Mouse (Mus musculus) stomach, postnatal 0 days (tissue): Measurements from ENCODE around the gene Tmem19. TPM values are rescaled to one million over a fixed set of nuclear protein-coding genes. Genes with fewer than 3 reads are reported as not detected.

Source experiments
- ATAC-seq: fragments of 200-750 bp; cut with Nextera tagmentation; 2 replicates; pipeline ENCODE4 v1.8.0; 2017; ENCODE audit not compliant: low FRiP score, low TSS enrichment
- DNase-seq: peaks from one replicate; pipeline ENCODE4 v3.0.0-alpha.2; 2016; ENCODE audit warnings: low spot score
- H3K27ac ChIP-seq: fragments of 300-500 bp; sonication (generic); replicated peaks from 2 replicates; pipeline ENCODE4 v1.5.1; 2014; ENCODE audit warnings: mild to moderate bottlenecking, control low read depth
- H3K27me3 ChIP-seq: fragments of 300-500 bp; sonication (generic); 2 replicates; pipeline ENCODE4 v1.6.1; 2014; ENCODE audit warnings: low read length; ENCODE audit not compliant: control insufficient read depth, insufficient read depth
- H3K36me3 ChIP-seq: fragments of 300-500 bp; sonication (generic); 2 replicates; pipeline ENCODE4 v1.6.1; 2014; ENCODE audit warnings: low read length, mixed read lengths; ENCODE audit not compliant: control insufficient read depth, insufficient read depth
- H3K4me1 ChIP-seq: fragments of 300-500 bp; sonication (generic); replicated peaks from 2 replicates; pipeline ENCODE4 v1.6.1; 2014; ENCODE audit warnings: antibody characterized with exemption; ENCODE audit not compliant: control insufficient read depth, insufficient read depth
- H3K4me2 ChIP-seq: fragments of 300-500 bp; sonication (generic); replicated peaks from 2 replicates; pipeline ENCODE4 v1.6.1; 2014; ENCODE audit warnings: low read depth, mild to moderate bottlenecking, control low read depth, moderate library complexity
- H3K4me3 ChIP-seq: fragments of 300-500 bp; sonication (generic); 2 replicates; pipeline ENCODE4 v1.5.1; 2014; ENCODE audit warnings: low read depth, low read length, control low read depth
- H3K9ac ChIP-seq: fragments of 300-500 bp; sonication (generic); 2 replicates; pipeline ENCODE4 v1.6.1; 2014; ENCODE audit warnings: mild to moderate bottlenecking, low read length, control low read depth, mixed read lengths
- H3K9me3 ChIP-seq: fragments of 300-500 bp; sonication (generic); 2 replicates; pipeline ENCODE4 v1.6.1; 2016; ENCODE audit warnings: low read length; ENCODE audit not compliant: control insufficient read depth
- CTCF ChIP-seq: IDR thresholded peaks from 2 replicates; pipeline ENCODE4 v1.5.1; 2016; ENCODE audit warnings: antibody characterized with exemption, low read depth, mild to moderate bottlenecking, moderate library complexity
- EP300 ChIP-seq: optimal IDR thresholded peaks from 2 replicates; pipeline ENCODE3; 2016; ENCODE audit warnings: antibody characterized with exemption
- WGBS: fragments of 180-500 bp; shearing (Covaris S2); extraction: QIAGEN DNeasy Blood & Tissue Kit; methylation state at CpG from one replicate; pipeline ENCODE4 v1.1.7; 2014; 5-methylcytosine and 5-hydroxymethylcytosine counted together
- polyA plus RNA-seq: library from polyadenylated mRNA; unstranded; fragments of >200 nt; fragmentation: Nextera tagmentation; extraction: Ambion mirVana; gene quantifications from 2 replicates; pipeline ENCODE4 v1.2.1, GENCODE M21; 2015

Tmem19 gene
- polyA plus RNA-seq, 1 experiment from 2014 or later, result 29.5 TPM

DNA sequence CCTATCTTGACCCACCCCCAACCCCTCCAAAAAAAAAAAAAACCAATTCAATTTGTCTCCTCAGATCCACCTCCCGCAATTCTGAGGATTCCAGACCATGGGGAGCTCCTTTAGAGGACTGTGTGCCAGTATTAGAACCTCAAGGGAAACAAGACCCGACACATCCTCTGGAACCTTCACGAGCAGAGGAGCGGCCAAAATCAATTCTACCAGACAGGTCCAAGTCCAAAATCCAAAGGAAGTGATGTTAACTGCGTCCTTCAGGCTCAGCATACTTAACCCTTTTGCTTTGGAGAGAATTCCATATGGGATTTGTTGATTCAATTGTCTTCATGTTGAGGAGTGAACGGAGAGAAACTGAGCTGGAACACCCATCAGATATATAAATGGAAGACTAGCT, 7.3 kb downstream of the Tmem19 start:
- no peak overlapping the region for H3K27ac ChIP-seq
- no peak overlapping the region for H3K9ac ChIP-seq
- no peaks in the 10 kb centered on the region for H3K4me1 ChIP-seq
- no peak for TF ChIP-seq EP300
- TF ChIP-seq CTCF, result no peak
- no peaks in the 10 kb centered on the region for H3K36me3 ChIP-seq
- no peak for DNase-seq
- no peak overlapping the region for H3K4me2 ChIP-seq
- H3K27me3 ChIP-seq, result no peaks in the 10 kb centered on the region
- 77% methylated on average over 6 of the region's 6 CpGs for WGBS
- no peak for ATAC-seq
- H3K9me3 ChIP-seq, result no peaks in the 10 kb centered on the region
- no peak overlapping the region for H3K4me3 ChIP-seq

DNA sequence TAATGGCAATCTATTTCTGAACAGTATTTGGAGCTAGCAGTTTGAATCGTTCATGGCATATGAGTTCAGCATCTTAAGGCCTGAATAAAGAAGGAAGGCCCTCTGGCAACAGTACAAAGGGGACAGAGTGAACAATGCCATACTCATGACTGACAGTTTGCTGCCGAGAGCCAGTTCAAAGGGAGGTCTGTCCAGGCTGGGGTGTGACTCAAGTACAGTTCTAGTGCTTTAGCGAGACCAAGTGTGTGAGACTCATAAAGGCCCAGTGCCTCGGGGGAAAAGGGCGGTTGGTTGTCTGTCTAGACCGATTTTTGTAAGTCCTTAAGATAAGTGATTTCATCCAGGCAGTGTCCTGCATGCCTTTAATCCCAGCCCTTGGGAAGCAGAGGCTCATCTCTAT, 7.7 kb downstream of the Tmem19 start:
- WGBS, result 67% methylated on average over 6 of the region's 6 CpGs
- H3K4me1 ChIP-seq, result no peaks in the 10 kb centered on the region
- H3K9ac ChIP-seq, result no peak overlapping the region
- H3K4me2 ChIP-seq, result no peak overlapping the region
- H3K4me3 ChIP-seq, result no peak overlapping the region
- no peak for TF ChIP-seq CTCF
- TF ChIP-seq EP300, result no peak
- ATAC-seq (no peak), DNase-seq (no peak)
- no peaks in the 10 kb centered on the region for H3K27me3 ChIP-seq
- H3K36me3 ChIP-seq, result no peaks in the 10 kb centered on the region
- H3K9me3 ChIP-seq, result no peaks in the 10 kb centered on the region
- H3K27ac ChIP-seq, result no peak overlapping the region

DNA sequence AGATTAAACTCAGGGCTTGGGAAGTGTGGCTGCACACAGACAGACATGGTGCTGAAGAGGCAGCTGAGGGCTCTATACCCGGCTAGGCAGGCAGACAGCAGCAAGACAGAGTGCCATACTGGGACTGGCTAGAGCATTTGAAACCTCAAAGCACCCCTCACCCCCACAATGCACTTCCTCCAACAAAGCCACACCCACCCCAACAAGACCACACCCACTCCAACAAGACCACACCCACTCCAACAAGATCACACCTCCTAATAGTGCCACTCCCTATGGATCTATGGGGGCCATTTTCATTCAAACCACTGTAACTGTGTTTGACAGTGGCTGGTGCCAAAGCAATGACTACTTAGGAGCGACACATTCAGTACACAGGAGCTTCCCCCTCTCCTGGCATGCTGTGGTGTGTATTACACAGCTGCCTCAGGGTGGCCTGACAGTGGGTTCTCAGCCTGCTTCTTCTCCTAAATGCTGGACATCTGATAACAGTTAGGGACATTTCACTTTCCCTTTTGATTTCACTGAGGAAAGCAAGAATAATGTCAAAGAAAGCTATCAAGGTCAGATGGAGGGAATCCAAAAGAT, 11.4 kb downstream of the Tmem19 start:
- 76% methylated on average over 2 of the region's 2 CpGs for WGBS
- no peak for DNase-seq
- H3K4me1 ChIP-seq, result no peaks in the 10 kb centered on the region
- no peaks in the 10 kb centered on the region for H3K9me3 ChIP-seq
- no peaks in the 10 kb centered on the region for H3K27me3 ChIP-seq
- H3K4me3 ChIP-seq, result no peak overlapping the region
- peak; percentile 32; the same call in 1 of the 2 replicates for ATAC-seq
- H3K36me3 ChIP-seq, result no peaks in the 10 kb centered on the region
- TF ChIP-seq EP300 (no peak), CTCF (no peak)
- H3K4me2 ChIP-seq, result no peak overlapping the region
- H3K9ac ChIP-seq, result no peak overlapping the region
- H3K27ac ChIP-seq, result no peak overlapping the region

DNA sequence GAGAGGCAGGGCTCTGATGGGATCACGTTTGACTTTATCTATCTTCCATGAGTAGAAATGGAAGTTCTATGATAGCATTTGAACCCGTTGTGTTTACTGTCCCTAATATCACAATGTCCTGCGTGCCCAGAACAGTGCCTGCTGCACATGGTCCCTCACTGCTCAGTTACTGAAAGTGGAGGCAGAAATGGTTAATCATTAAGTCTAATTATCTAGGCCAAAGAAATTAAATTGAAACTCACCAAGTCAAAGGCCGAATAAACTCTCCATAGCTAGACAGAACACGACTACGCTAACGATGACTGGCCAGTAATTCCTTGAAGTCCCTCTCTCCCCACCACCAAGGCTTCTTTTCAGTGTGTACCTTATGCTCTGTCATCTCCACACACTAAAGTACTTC, 12.8 kb downstream of the Tmem19 start:
- DNase-seq (no peak), ATAC-seq (no peak)
- H3K4me1 ChIP-seq, result no peaks in the 10 kb centered on the region
- no peak overlapping the region for H3K4me3 ChIP-seq
- TF ChIP-seq EP300 (no peak), CTCF (no peak)
- no peaks in the 10 kb centered on the region for H3K27me3 ChIP-seq
- H3K9ac ChIP-seq, result no peak overlapping the region
- WGBS, result 76% methylated on average over 7 of the region's 7 CpGs
- no peak overlapping the region for H3K4me2 ChIP-seq
- no peaks in the 10 kb centered on the region for H3K9me3 ChIP-seq
- no peak overlapping the region for H3K27ac ChIP-seq
- no peaks in the 10 kb centered on the region for H3K36me3 ChIP-seq

DNA sequence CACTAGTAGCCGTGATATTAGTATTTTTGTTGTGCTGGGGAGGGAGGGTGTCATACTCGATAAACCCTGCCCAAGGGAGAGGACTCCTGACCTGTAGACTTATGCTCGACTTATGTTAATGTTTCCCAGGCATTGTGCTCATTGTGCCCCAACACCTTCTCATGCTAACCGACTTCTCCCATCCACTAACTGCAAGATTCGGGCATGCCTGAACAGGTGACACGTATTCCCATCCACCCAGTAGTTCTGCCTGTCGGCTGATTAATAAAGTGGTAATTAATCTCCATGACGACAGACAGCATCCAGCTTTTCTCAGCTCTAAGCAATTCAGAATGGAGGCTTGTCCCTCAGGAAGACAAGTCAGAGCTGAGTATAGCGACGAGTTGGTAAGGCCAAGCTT, 13.3 kb downstream of the Tmem19 start:
- Histone ChIP-seq H3K36me3 (no peaks in the 10 kb centered on the region), H3K4me3 (no peak overlapping the region), H3K9me3 (no peaks in the 10 kb centered on the region), H3K27me3 (no peaks in the 10 kb centered on the region), H3K9ac (no peak overlapping the region), H3K4me2 (no peak overlapping the region), H3K4me1 (no peaks in the 10 kb centered on the region), H3K27ac (no peak overlapping the region)
- ATAC-seq (no peak), DNase-seq (no peak)
- WGBS, result 61% methylated on average over 10 of the region's 10 CpGs
- TF ChIP-seq EP300 (no peak), CTCF (no peak)

DNA sequence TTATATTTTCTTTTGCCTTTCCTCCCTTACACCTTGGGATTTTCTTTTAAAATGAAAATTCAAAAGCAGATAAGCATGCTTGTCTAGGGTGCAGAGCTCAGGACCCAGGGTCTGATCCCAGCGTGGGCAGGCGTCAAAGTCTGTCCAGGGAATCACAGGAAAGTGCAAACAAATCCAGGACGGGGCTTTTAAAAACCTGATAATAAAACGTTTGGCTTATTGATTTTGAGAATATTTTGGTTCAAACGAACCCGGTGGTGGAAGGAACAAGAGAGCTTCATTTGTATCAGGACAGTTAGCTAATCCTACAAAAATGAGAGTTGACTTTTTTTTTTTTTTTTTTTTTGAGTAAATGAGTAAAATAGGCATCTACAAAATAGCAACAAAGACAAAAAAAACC, 14.2 kb downstream of the Tmem19 start:
- no peaks in the 10 kb centered on the region for H3K27me3 ChIP-seq
- TF ChIP-seq EP300 (no peak), CTCF (no peak)
- H3K4me1 ChIP-seq, result no peaks in the 10 kb centered on the region
- no peak for ATAC-seq
- H3K4me3 ChIP-seq, result no peak overlapping the region
- no peaks in the 10 kb centered on the region for H3K36me3 ChIP-seq
- H3K4me2 ChIP-seq, result no peak overlapping the region
- no peak overlapping the region for H3K9ac ChIP-seq
- no peaks in the 10 kb centered on the region for H3K9me3 ChIP-seq
- no peak overlapping the region for H3K27ac ChIP-seq
- WGBS, result 52% methylated on average over 6 of the region's 6 CpGs
- DNase-seq, result no peak
